In genomic region chr14:55724411-55724871, GRCm38 (mm10) we compare ENCODE assay signal across 9 mouse cellular contexts. TPM values are rescaled to one million over a fixed set of nuclear protein-coding genes. Genes with fewer than 3 reads are reported as not detected.
DNase-seq lines count a peak whose midpoint lies in the region; ATAC-seq and TF ChIP-seq lines count a peak whose summit lies in the region.
"Had no signal": no experiment of that assay in that cellular context is flagged by ENCODE, and none has a peak within 500 bp of the region (broad histone marks: within the 10 kb centered on the region; RNA-seq: fewer than 3 reads in every experiment).

No protein-coding gene starts in this region.

- peaks cover 10% of the 10 kb centered on the region for H3K36me3 ChIP-seq in liver, embryonic 12.5 days
- H3K36me3 ChIP-seq in heart, adult 2 months (ENCODE audit: control insufficient read depth, insufficient read depth, low read length): no peaks in the 10 kb centered on the region
- H3K36me3 ChIP-seq in forebrain, embryonic 10.5 days (replicated peaks): peaks cover 9% of the 10 kb centered on the region

- no peak for ATAC-seq in liver, embryonic 12.5 days

- H3K4me1 ChIP-seq in liver, embryonic 12.5 days: peaks cover 52% of the 10 kb centered on the region
- no peaks in the 10 kb centered on the region; the same call in 1 of the 2 replicates for H3K4me1 ChIP-seq in heart, adult 2 months (ENCODE audit: control insufficient read depth, insufficient read depth, low read length)
- peaks cover 25% of the 10 kb centered on the region for H3K4me1 ChIP-seq in forebrain, embryonic 10.5 days

- H3K27ac ChIP-seq in liver, embryonic 12.5 days: no peak overlapping the region
- H3K27ac ChIP-seq in heart, adult 2 months: peak overlapping the region; percentile 29; the same call in 1 of the 2 replicates
- H3K27ac ChIP-seq in forebrain, embryonic 10.5 days: no peak overlapping the region

- no peak overlapping the region for H3K4me3 ChIP-seq in liver, embryonic 12.5 days
- no peak overlapping the region for H3K4me3 ChIP-seq in heart, adult 2 months
- H3K4me3 ChIP-seq in forebrain, embryonic 10.5 days: no peak overlapping the region

- 33% methylated on average over 8 of the region's 8 CpGs for WGBS in liver, embryonic 12.5 days (ENCODE audit: insufficient replicate concordance)
- 22% methylated on average over 8 of the region's 8 CpGs for WGBS in heart, adult 2 months
- WGBS in forebrain, embryonic 10.5 days: 77% methylated on average over 8 of the region's 8 CpGs

- TF ChIP-seq POLR2A in heart, adult 2 months (IDR thresholded peaks at IDR 0.05; ENCODE audit: insufficient read depth, low read depth, low read length): 0 out of 2 replicates have a peak, but pooled peaks have one; percentile 29

- no peak for TF ChIP-seq CTCF in heart, adult 2 months (IDR thresholded peaks at IDR 0.05)

- no peaks in the 10 kb centered on the region for H3K9me3 ChIP-seq in liver, embryonic 12.5 days (replicated peaks)
- H3K9me3 ChIP-seq in forebrain, embryonic 10.5 days: no peaks in the 10 kb centered on the region

- no peaks in the 10 kb centered on the region for H3K79me2 ChIP-seq in heart, adult 2 months (replicated peaks; ENCODE audit: control insufficient read depth, insufficient read depth, low read length)

- no peak overlapping the region for H3K9ac ChIP-seq in liver, embryonic 12.5 days
- H3K9ac ChIP-seq in heart, adult 2 months (ENCODE audit: low read depth, low read length): no peak overlapping the region

- no peak overlapping the region for H3K4me2 ChIP-seq in liver, embryonic 12.5 days

- H3K27me3 ChIP-seq in liver, embryonic 12.5 days (replicated peaks): peaks cover 4% of the 10 kb centered on the region; the same call in 1 of the 2 replicates
- no peaks in the 10 kb centered on the region for H3K27me3 ChIP-seq in heart, adult 2 months (ENCODE audit: control insufficient read depth, insufficient read depth, low read length)
- H3K27me3 ChIP-seq in forebrain, embryonic 10.5 days (ENCODE audit: poor library complexity, severe bottlenecking): no peaks in the 10 kb centered on the region

- intact Hi-C loops in heart, adult 2 months (cut with DNase I): loop anchor here (5.0 to 10.0 kb wide), 2 partner anchors 82 to 240 kb away; partner anchors contain the start of gene Tm9sf1

- peak; percentile 23 for DNase-seq in liver
- DNase-seq in heart, adult 2 months: peak in 1 of 2 experiments; percentile 61
- DNase-seq in lung, postnatal 25 days (ENCODE audit: low spot score): peak; percentile 82
- DNase-seq in thymus, postnatal 36 days: peak; percentile 71 to 85
- DNase-seq in urinary bladder, postnatal 25 days (ENCODE audit: low spot score): no peak
- DNase-seq in yolk sac, embryonic 10.5 days (ENCODE audit: low spot score): no peak
- no peak for DNase-seq in forebrain, embryonic 10.5 days (ENCODE audit: extremely low spot score, low spot score)

- peak; percentile 39; the same call in 1 of the 2 replicates for TF ChIP-seq EP300 in heart, adult 2 months (IDR thresholded peaks at IDR 0.05; ENCODE audit: insufficient read depth, low read depth, low read length)

RNA-seq across cellular contexts. Expression of gene Rabggta, which starts 2.4 kb away (rescaled TPM):
- 18.3 and 18.9 TPM in 2 replicates for polyA plus RNA-seq in liver, embryonic 12.5 days (2016; fragmentation: Nextera tagmentation; extraction: Ambion mirVana)
- 10 to 100 TPM; 12.5 to 13.0 TPM for total RNA-seq in heart, adult 2 months (2021)
- 26.3 and 32.2 TPM in 2 replicates for polyA plus RNA-seq in heart, adult 2 months (2012; rRNA removed)
- polyA plus RNA-seq in forebrain, embryonic 10.5 days (2016; fragmentation: Nextera tagmentation; extraction: Ambion mirVana): 30.2 and 31.5 TPM in 2 replicates

RNA-seq across cellular contexts. Expression of gene Tgm1, which starts 10.7 kb away (rescaled TPM):
- polyA plus RNA-seq in liver, embryonic 12.5 days (2016; fragmentation: Nextera tagmentation; extraction: Ambion mirVana): 1.6 and 2.1 TPM in 2 replicates
- total RNA-seq in heart, adult 2 months (2021): under 1 TPM; 0.16 to 0.43 TPM
- polyA plus RNA-seq in heart, adult 2 months (2012; rRNA removed): 0.31 and 0.41 TPM in 2 replicates
- 0.26 and 0.44 TPM in 2 replicates for polyA plus RNA-seq in forebrain, embryonic 10.5 days (2016; fragmentation: Nextera tagmentation; extraction: Ambion mirVana)

RNA-seq across cellular contexts. Expression of gene Dhrs1, which starts 21.0 kb away (rescaled TPM):
- 34.3 and 35.2 TPM in 2 replicates for polyA plus RNA-seq in liver, embryonic 12.5 days (2016; fragmentation: Nextera tagmentation; extraction: Ambion mirVana)
- 10 to 100 TPM; 35.4 to 40.2 TPM for total RNA-seq in heart, adult 2 months (2021)
- 82.9 and 85.8 TPM in 2 replicates for polyA plus RNA-seq in heart, adult 2 months (2012; rRNA removed)
- 59.1 and 62.5 TPM in 2 replicates for polyA plus RNA-seq in forebrain, embryonic 10.5 days (2016; fragmentation: Nextera tagmentation; extraction: Ambion mirVana)

RNA-seq across cellular contexts. Expression of gene Nop9, which starts 21.1 kb away (rescaled TPM):
- 56.0 and 59.4 TPM in 2 replicates for polyA plus RNA-seq in liver, embryonic 12.5 days (2016; fragmentation: Nextera tagmentation; extraction: Ambion mirVana)
- 10 to 100 TPM; 10.1 to 11.4 TPM for total RNA-seq in heart, adult 2 months (2021)
- 8.3 and 13.1 TPM in 2 replicates for polyA plus RNA-seq in heart, adult 2 months (2012; rRNA removed)
- 63.0 and 68.4 TPM in 2 replicates for polyA plus RNA-seq in forebrain, embryonic 10.5 days (2016; fragmentation: Nextera tagmentation; extraction: Ambion mirVana)

RNA-seq across cellular contexts. Expression of gene Cideb, which starts 33.8 kb away (rescaled TPM):
- 10.7 and 11.2 TPM in 2 replicates for polyA plus RNA-seq in liver, embryonic 12.5 days (2016; fragmentation: Nextera tagmentation; extraction: Ambion mirVana)
- under 1 TPM; 0.81 to 0.98 TPM for total RNA-seq in heart, adult 2 months (2021)
- polyA plus RNA-seq in heart, adult 2 months (2012; rRNA removed): 6.7 and 8.1 TPM in 2 replicates
- polyA plus RNA-seq in forebrain, embryonic 10.5 days (2016; fragmentation: Nextera tagmentation; extraction: Ambion mirVana): 0.33 TPM in 1 of 2 replicates, not detected in the other
- polyA plus RNA-seq: testis, adult 2 months had no signal

Comparison
In these comparisons a context has a peak if more than half of its experiments do, and no peak if none do; other contexts are left out.
1. DNase-seq: peak in liver (single experiment), lung, postnatal 25 days (single experiment) and thymus, postnatal 36 days (2 of 2); none in urinary bladder, postnatal 25 days (single experiment), yolk sac, embryonic 10.5 days (single experiment) and forebrain, embryonic 10.5 days (single experiment).